Mouse (Mus musculus) urinary bladder, postnatal 36 days (tissue): ENCODE measurements at regions not wholly inside any gene's neighbourhood (a gene's known extent, or its start where the extent isn't known, plus 50 kb on each side); places are given as distances from the start of the nearest gene placed in this dataset.
"Not testable (repeated sequence)": the region's sequence is repeated elsewhere in the genome, so short reads cannot be mapped to it uniquely, and the experiment has no call there.

Source experiments
- DNase-seq, 2 experiments: peaks; one replicate each; pipeline ENCODE4 v3.0.0; 2022; ENCODE audit warnings: low spot score in 2 of 2, mixed read lengths in 1 of 2

GRCm38 (mm10) chr12:113701841-113702240 is 158.1 kb downstream of the Adam6a start:
- not testable (repeated sequence) for DNase-seq

GRCm38 (mm10) chr12:113716406-113716805 is 172.7 kb downstream of the Adam6a start:
- peak in 1 of 2 experiments; percentile 5 for DNase-seq

- no peak for DNase-seq
Measured at GRCm38 (mm10) chr12:113735847-113736246, 192.1 kb downstream of the Adam6a start.

- DNase-seq: no peak
Measured at GRCm38 (mm10) chr12:113746277-113746676, 202.6 kb downstream of the Adam6a start.

GRCm38 (mm10) chr12:113747987-113748386 is 204.3 kb downstream of the Adam6a start:
- DNase-seq: no peak

- no peak for DNase-seq
Measured at GRCm38 (mm10) chr12:113769587-113769986, 225.9 kb downstream of the Adam6a start.

GRCm38 (mm10) chr12:113795876-113796275 is 252.2 kb downstream of the Adam6a start:
- DNase-seq: not testable (repeated sequence)

GRCm38 (mm10) chr12:113826377-113826776 is 282.7 kb downstream of the Adam6a start:
- no peak for DNase-seq

GRCm38 (mm10) chr12:113858893-113859292 is 315.2 kb downstream of the Adam6a start:
- DNase-seq: peak in 1 of 2 experiments; percentile 6

GRCm38 (mm10) chr12:113878826-113879225 is 335.1 kb downstream of the Adam6a start:
- no peak for DNase-seq

- no peak for DNase-seq
Measured at GRCm38 (mm10) chr12:113896152-113896551, 352.4 kb downstream of the Adam6a start.

GRCm38 (mm10) chr12:113906459-113906858 is 362.8 kb downstream of the Adam6a start:
- DNase-seq: no peak

- no peak for DNase-seq
Measured at GRCm38 (mm10) chr12:113907751-113908150, 364.0 kb downstream of the Adam6a start.

- DNase-seq: no peak
Measured at GRCm38 (mm10) chr12:113911770-113912169, 368.1 kb downstream of the Adam6a start.

GRCm38 (mm10) chr12:113940721-113941120 is 397.0 kb downstream of the Adam6a start:
- DNase-seq: no peak

- not testable (repeated sequence) for DNase-seq
Measured at GRCm38 (mm10) chr12:113943661-113944327, 400.1 kb downstream of the Adam6a start.

GRCm38 (mm10) chr12:113945786-113946185 is 402.1 kb downstream of the Adam6a start:
- not testable (repeated sequence) for DNase-seq

GRCm38 (mm10) chr12:113948017-113948416 is 404.3 kb downstream of the Adam6a start:
- DNase-seq: not testable (repeated sequence)

- no peak for DNase-seq
Measured at GRCm38 (mm10) chr12:113974271-113974670, 430.6 kb downstream of the Adam6a start.

- peak; percentile 49 to 61 for DNase-seq
Measured at GRCm38 (mm10) chr12:113981613-113982012, 437.9 kb downstream of the Adam6a start.

- DNase-seq: no peak
Measured at GRCm38 (mm10) chr12:113987233-113987990, 443.7 kb downstream of the Adam6a start.

GRCm38 (mm10) chr12:113992425-113992824 is 448.7 kb downstream of the Adam6a start:
- no peak for DNase-seq

- DNase-seq: not testable (repeated sequence)
Measured at GRCm38 (mm10) chr12:113994284-113994683, 450.6 kb downstream of the Adam6a start.
